Mouse (Mus musculus) embryonic facial prominence, embryonic 11.5 days (tissue): Measurements from ENCODE around the gene Dcpp2. TPM values are rescaled to one million over a fixed set of nuclear protein-coding genes. Genes with fewer than 3 reads are reported as not detected.
A peak's percentile ranks its signal among the peaks of the same experiment; 100 is the strongest.
"Not testable (repeated sequence)": the region's sequence is repeated elsewhere in the genome, so short reads cannot be mapped to it uniquely, and the experiment has no call there.

ENCODE experiments used
- ATAC-seq: fragments of 200-750 bp; cut with Nextera tagmentation; replicated peaks from 2 replicates; pipeline ENCODE4 v1.8.0; 2017; ENCODE audit warnings: low read depth; ENCODE audit not compliant: insufficient number of reproducible peaks, low FRiP score, low TSS enrichment
- DNase-seq: peaks from one replicate; pipeline ENCODE4 v3.0.0-alpha.2; 2015; ENCODE audit warnings: low spot score
- H3K27ac ChIP-seq: fragments of 300-500 bp; sonication (generic); replicated peaks from 2 replicates; pipeline ENCODE4 v1.5.1; 2014; ENCODE audit warnings: mild to moderate bottlenecking, low read depth, low read length, control low read depth
- H3K27me3 ChIP-seq: fragments of 300-500 bp; sonication (generic); 2 replicates; pipeline ENCODE4 v1.6.1; 2014; ENCODE audit warnings: mild to moderate bottlenecking, low read length, moderate library complexity, mixed read lengths; ENCODE audit not compliant: control insufficient read depth, insufficient read depth
- H3K36me3 ChIP-seq: fragments of 300-500 bp; sonication (generic); replicated peaks from 2 replicates; pipeline ENCODE4 v1.6.1; 2014; ENCODE audit warnings: low read depth, mild to moderate bottlenecking, low read length, moderate library complexity, mixed read lengths; ENCODE audit not compliant: control insufficient read depth, insufficient read depth
- H3K4me1 ChIP-seq: fragments of 300-500 bp; sonication (generic); 2 replicates; pipeline ENCODE4 v1.6.1; 2014; ENCODE audit warnings: low read length, mixed read lengths; ENCODE audit not compliant: control insufficient read depth, insufficient read depth
- H3K4me2 ChIP-seq: fragments of 300-500 bp; sonication (generic); 2 replicates; pipeline ENCODE4 v1.6.1; 2014; ENCODE audit warnings: low read depth, mild to moderate bottlenecking, control low read depth, low read length, moderate library complexity
- H3K4me3 ChIP-seq: fragments of 300-500 bp; sonication (generic); 2 replicates; pipeline ENCODE4 v1.5.1; 2014; ENCODE audit warnings: low read depth, low read length, control low read depth
- H3K9ac ChIP-seq: fragments of 300-500 bp; sonication (generic); replicated peaks from 2 replicates; pipeline ENCODE4 v1.6.1; 2014; ENCODE audit warnings: mild to moderate bottlenecking, control low read depth, low read length
- H3K9me3 ChIP-seq: fragments of 300-500 bp; sonication (generic); replicated peaks from 2 replicates; pipeline ENCODE4 v1.6.1; 2016; ENCODE audit warnings: mild to moderate bottlenecking, low read length, inconsistent platforms, mixed read lengths; ENCODE audit not compliant: control insufficient read depth
- WGBS: fragments of 180-500 bp; shearing (Covaris S2); extraction: QIAGEN DNeasy Blood & Tissue Kit; methylation state at CpG from one replicate; pipeline ENCODE4 v1.1.7; 2014; 5-methylcytosine and 5-hydroxymethylcytosine counted together
- polyA plus RNA-seq: library from polyadenylated mRNA; unstranded; fragments of >200 nt; fragmentation: Nextera tagmentation; extraction: Ambion mirVana; gene quantifications from 2 replicates; pipeline ENCODE4 v1.2.1, GENCODE M21; 2014

The Dcpp2 gene
- polyA plus RNA-seq = not detected in 2 replicates

- H3K9ac ChIP-seq, H3K27me3 ChIP-seq, H3K27ac ChIP-seq, H3K9me3 ChIP-seq, H3K4me2 ChIP-seq, ATAC-seq, H3K4me1 ChIP-seq, H3K4me3 ChIP-seq, H3K36me3 ChIP-seq, DNase-seq: not testable (repeated sequence)
- 77% methylated on average over 4 of the region's 4 CpGs for WGBS
These were observed at the start of gene Dcpp2, which contains the start of gene Dcpp1 for GRCm38 (mm10) chr17:23880576-23880975. Dcpp2 (plus strand) TSS chr17:23880880. Dcpp1 (plus strand) TSS chr17:23880876.

DNA sequence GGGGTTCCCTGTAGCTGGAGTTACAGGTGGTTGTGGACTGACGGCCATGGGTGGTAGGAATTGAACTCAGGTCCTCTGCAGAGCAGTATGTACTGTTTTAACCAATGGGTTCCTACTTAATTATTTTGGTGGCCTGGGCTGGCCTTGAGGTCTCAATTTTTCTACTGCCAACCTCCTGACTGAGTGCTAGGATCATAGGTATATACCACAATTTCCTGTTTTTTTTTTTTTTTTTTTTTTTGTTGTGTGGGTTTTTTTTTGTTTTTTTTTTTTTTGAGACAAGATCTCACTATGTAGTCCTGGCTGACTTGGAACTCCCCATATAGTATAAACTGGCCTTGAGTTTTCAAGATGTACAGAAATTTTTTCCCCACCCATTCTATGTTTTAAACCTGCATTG lies 49.5 kb upstream of the Dcpp2 start:
- ATAC-seq (no peak), DNase-seq (no peak)
- Histone ChIP-seq H3K4me2 (no peak overlapping the region), H3K27me3 (no peaks in the 10 kb centered on the region), H3K27ac (no peak overlapping the region), H3K4me1 (peaks cover 2% of the 10 kb centered on the region; the same call in 1 of the 2 replicates), H3K36me3 (no peaks in the 10 kb centered on the region), H3K9me3 (no peaks in the 10 kb centered on the region), H3K9ac (no peak overlapping the region), H3K4me3 (no peak overlapping the region)
- WGBS = 86% methylated on average over 1 of the region's 1 CpGs

DNA sequence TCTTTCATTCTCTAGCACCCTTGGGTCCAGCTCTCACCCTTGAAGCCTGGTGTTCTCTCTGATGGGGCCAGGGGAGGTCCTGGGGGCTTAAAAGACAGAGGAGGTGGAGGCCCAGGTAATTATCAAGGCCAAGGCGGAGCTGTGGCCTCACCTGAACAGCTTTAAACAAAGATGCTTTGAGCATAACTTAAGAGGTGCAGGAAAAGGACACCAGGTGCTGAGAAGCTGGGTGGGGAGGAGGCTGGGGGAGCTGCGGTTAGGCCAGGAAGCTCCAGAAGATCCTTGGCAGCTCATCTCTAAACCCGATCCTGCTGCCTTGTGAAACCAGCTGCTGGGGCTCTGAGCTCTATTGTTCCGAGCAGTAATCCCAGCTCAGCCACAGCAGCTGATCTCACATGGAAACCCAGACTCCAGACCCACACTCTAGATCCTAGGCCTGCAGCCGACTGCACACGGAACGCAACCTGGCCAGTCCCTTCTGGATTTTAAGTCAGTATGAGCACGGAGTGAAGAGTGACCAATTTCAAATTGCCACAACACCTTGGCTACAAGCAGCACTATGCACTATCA lies 44.6 kb upstream of the Dcpp2 start, which contains the start of gene Prss33:
Gene Prss33 (minus strand): TSS at position 51 of the 570 bp plus-strand sequence.
- no peaks in the 10 kb centered on the region for H3K4me1 ChIP-seq
- DNase-seq (no peak), ATAC-seq (no peak)
- no peak within 1 kb of the TSS for H3K4me3 ChIP-seq
- 65% methylated on average over 8 of the region's 8 CpGs for WGBS
- no peaks in the 10 kb centered on the region for H3K36me3 ChIP-seq
- H3K27me3 ChIP-seq = no peaks in the 10 kb centered on the region
- H3K9ac ChIP-seq = peak within 1 kb of the TSS; percentile 15; the same call in 1 of the 2 replicates
- H3K27ac ChIP-seq = no peak within 1 kb of the TSS
- no peaks in the 10 kb centered on the region for H3K9me3 ChIP-seq
- H3K4me2 ChIP-seq = no peak within 1 kb of the TSS

- H3K4me3 ChIP-seq = no peak overlapping the region
- ATAC-seq = no peak
- 29% methylated on average over 4 of the region's 4 CpGs for WGBS
These were observed 39.5 kb upstream of the Dcpp2 start for GRCm38 (mm10) chr17:23841145-23841544.

DNA sequence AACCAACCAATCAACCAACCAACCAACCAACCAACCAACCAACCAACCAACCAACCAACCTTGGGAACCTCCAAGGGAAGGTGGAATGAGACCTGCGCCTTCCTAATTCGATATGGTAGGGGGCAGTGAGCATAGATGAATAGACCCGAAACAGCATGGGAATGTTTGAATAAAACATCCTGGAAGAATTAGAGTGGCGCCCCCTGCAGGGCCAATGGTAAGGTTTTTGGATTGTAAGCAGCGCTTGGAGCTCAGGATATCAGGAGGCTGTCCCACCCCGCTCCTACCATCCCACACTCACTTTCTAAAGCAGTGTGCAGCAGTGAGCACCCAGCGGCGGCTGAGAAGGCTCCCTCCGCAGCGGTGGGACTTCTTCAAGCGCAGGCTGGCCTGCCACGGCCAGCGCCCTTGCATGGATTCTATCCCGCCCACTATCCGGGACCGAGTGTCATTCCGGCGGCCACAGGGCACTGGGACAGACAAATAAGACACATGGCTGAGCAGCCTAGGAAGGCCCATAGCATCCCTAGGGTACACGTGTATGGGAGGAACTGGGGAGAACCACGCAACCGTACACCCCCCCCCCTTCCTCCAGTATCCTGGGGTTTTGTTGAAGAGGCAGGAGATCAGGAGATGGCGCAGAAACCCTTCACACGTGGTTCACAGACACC lies 37.4 kb upstream of the Dcpp2 start:
- 0 out of 2 replicates have a peak, but pooled peaks have one; percentile 25 for ATAC-seq
- Histone ChIP-seq H3K4me2 (no peak overlapping the region; the same call in 1 of the 2 replicates), H3K9me3 (no peaks in the 10 kb centered on the region), H3K4me1 (no peaks in the 10 kb centered on the region), H3K9ac (no peak overlapping the region), H3K27me3 (peaks cover 2% of the 10 kb centered on the region; the same call in 1 of the 2 replicates), H3K4me3 (0 out of 2 replicates have a peak overlapping the region, but pooled peaks have one; percentile 6), H3K27ac (no peak overlapping the region), H3K36me3 (no peaks in the 10 kb centered on the region)
- 33% methylated on average over 23 of the region's 23 CpGs for WGBS
- DNase-seq = no peak

More at GRCm38 (mm10) chr17:23841145-23841544, 39.5 kb upstream of the Dcpp2 start:
- H3K27me3 ChIP-seq = peaks cover 2% of the 10 kb centered on the region; the same call in 1 of the 2 replicates
- no peaks in the 10 kb centered on the region for H3K4me1 ChIP-seq
- DNase-seq = peak; percentile 88
- H3K4me2 ChIP-seq = no peak overlapping the region
- no peak overlapping the region for H3K27ac ChIP-seq
- H3K9ac ChIP-seq = no peak overlapping the region
- H3K36me3 ChIP-seq = no peaks in the 10 kb centered on the region
- no peaks in the 10 kb centered on the region for H3K9me3 ChIP-seq

DNA sequence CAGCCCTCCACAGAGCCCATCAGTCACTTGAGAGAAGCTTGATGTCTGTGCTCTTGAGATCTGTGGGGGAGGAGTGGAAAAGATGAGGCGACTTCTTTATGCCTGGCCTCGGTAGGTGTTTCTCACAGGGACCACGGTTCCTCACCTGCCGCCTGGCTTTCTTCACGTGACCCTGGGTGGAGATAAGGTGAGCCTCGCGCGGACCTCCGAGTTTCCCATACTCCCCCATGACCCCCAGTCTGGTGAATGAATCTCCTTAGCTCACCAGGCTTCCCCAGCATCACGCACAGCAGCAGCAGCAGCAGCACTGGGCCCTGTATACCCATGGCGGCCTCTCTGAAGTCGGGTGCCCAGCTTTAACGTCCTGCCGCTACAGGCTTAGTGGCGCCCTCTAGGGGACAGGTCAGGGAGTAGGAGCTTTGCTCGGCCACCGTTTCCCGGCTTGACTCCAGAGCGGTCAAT lies 36.8 kb upstream of the Dcpp2 start, which contains the start of the genes Prss32 and Prss41:
Gene Prss32 (plus strand): TSS at position 44 of the 462 bp plus-strand sequence.
Gene Prss41 (minus strand): TSS at position 361 of the 462 bp plus-strand sequence.
- WGBS = 14% methylated on average over 19 of the region's 19 CpGs
- ATAC-seq = 0 out of 2 replicates have a peak, but pooled peaks have one; percentile 42
- Histone ChIP-seq H3K27ac (no peak within 1 kb of the TSS), H3K9ac (no peak within 1 kb of the TSS), H3K9me3 (no peaks in the 10 kb centered on the region), H3K4me2 (peak within 1 kb of the TSS; percentile 40), H3K27me3 (peaks cover 2% of the 10 kb centered on the region; the same call in 1 of the 2 replicates), H3K36me3 (no peaks in the 10 kb centered on the region), H3K4me1 (no peaks in the 10 kb centered on the region), H3K4me3 (0 out of 2 replicates have a peak within 1 kb of the TSS, but pooled peaks have one; percentile 6)
- DNase-seq = peak; percentile 72

DNA sequence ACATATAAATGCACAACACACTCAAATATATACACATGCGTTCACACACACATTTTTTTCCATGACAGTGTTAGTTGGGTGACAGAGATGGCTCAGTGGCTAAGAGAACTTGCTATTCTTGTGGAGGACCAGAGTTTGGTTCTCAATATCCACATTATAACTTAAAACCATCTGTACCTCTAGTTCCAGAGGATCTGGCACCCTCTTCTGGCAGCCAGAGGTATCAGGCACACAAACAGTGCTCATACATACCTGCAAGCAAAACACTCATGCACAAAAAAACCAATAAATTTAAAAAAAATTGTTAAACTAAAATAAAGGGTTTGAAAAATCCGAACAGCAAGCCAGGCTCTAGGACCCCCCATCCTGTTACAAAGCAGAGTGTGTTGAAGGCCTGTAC lies 30.7 kb upstream of the Dcpp2 start:
- DNase-seq (no peak), ATAC-seq (no peak)
- Histone ChIP-seq H3K36me3 (no peaks in the 10 kb centered on the region), H3K9me3 (no peaks in the 10 kb centered on the region), H3K4me1 (no peaks in the 10 kb centered on the region; the same call in 1 of the 2 replicates), H3K4me2 (no peak overlapping the region), H3K9ac (no peak overlapping the region), H3K27me3 (no peaks in the 10 kb centered on the region), H3K4me3 (no peak overlapping the region), H3K27ac (no peak overlapping the region)
- WGBS = 50% methylated on average over 2 of the region's 2 CpGs
